Mouse (Mus musculus) CD4-positive, CD25-positive, alpha-beta regulatory T cell (primary cell): ENCODE measurements around the gene Caskin2. TPM values are rescaled to one million over a fixed set of nuclear protein-coding genes. Genes with fewer than 3 reads are reported as not detected.

Experiments
- polyA plus RNA-seq: library from polyadenylated mRNA; unstranded; fragments of 100-300 nt; shearing (Covaris generic); gene quantifications from one replicate; pipeline ENCODE4 v1.2.1, GENCODE M21; 2017

Gene Caskin2
- 1.6 TPM for polyA plus RNA-seq

GRCm38 (mm10) chr11:115813507-115814296, at the start of gene Caskin2:
Gene Caskin2, minus strand, starts transcription at chr11:115813639.

DNA sequence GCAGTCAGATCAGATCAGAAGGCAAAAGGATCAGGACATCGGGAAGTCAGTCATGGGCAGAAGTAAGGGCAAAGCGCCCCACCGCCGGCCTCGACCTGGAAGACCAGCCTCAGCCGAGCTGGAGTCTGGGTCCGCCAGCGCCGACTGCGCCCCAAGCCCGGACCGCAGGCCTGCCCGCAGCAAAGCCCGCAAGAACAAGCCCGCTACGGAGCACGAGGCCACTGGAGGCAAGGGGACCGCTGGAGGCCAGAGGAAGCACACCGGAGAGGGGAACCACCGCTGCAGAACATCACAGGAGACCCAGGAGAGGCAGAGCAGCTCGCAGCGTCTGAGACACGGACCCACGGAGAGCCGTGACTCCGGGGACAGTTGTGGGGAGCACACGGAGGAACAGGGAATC, 44.9 kb upstream of the Caskin2 start, which contains the start of gene Myo15b:
Gene Myo15b, plus strand, starts transcription at position 53 of the 400 bp plus-strand sequence.

GRCm38 (mm10) chr11:115823774-115824740, 10.6 kb upstream of the Caskin2 start, which contains the start of gene Llgl2:
Gene Llgl2, plus strand, starts transcription at chr11:115824049.

GRCm38 (mm10) chr11:115814605-115815450, 1.4 kb upstream of the Caskin2 start, which contains the start of gene Tsen54:
Gene Tsen54, plus strand, starts transcription at chr11:115814724.

DNA sequence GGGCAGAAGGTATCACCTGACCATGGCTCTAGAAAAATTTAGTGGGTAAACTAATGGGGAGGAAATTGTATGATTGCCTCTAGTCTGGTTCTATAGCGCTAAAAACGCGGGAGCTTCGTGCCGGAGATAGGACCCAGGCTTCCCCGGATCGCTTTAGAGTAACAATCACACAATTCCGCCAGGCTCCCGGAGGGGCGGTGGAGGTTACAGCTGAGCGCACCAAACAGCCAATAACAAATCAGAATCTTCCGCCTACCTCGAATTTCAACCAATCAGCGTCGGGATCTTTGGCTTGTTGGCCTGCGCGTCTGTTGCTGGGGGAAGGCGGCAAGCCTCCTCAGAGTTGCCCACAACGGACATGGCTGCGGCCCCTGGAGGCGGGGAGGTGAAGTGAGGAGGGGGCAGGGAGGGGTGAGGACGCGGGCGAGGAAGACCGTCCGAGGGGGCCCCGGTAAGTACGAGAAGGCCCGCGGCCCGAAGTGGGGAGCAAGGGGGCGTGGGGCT, 48.3 kb downstream of the Caskin2 start, which contains the start of gene Tmem94:
Gene Tmem94, plus strand, starts transcription at position 331 of the 504 bp plus-strand sequence.

Other genes with a start within 250 kb of the Caskin2 start
- 90.4 TPM for gene Nup85, start 249.2 kb downstream of the Caskin2 start, polyA plus RNA-seq
- 63.3 TPM for gene Mrps7, start 209.7 kb downstream of the Caskin2 start, polyA plus RNA-seq
- 57.3 TPM for gene Gga3, start 209.6 kb downstream of the Caskin2 start, polyA plus RNA-seq
- gene Mif4gd, start 200.7 kb downstream of the Caskin2 start, polyA plus RNA-seq = 174 TPM
- gene Slc25a19, start 185.3 kb downstream of the Caskin2 start, polyA plus RNA-seq = 63.2 TPM
- gene Grb2, start 105.0 kb downstream of the Caskin2 start, polyA plus RNA-seq = 198 TPM
- 26.2 TPM for gene Tmem94, start 48.2 kb downstream of the Caskin2 start, polyA plus RNA-seq
- gene Tsen54, start 1.1 kb upstream of the Caskin2 start, polyA plus RNA-seq = 38.2 TPM
- gene Llgl2, start 10.4 kb upstream of the Caskin2 start, polyA plus RNA-seq = 35.4 TPM
- gene Myo15b, start 44.8 kb upstream of the Caskin2 start, polyA plus RNA-seq = 0.04 TPM
- gene Smim5, start 86.3 kb upstream of the Caskin2 start, polyA plus RNA-seq = 0.44 TPM
- 1.0 TPM for gene Smim6, start 98.4 kb upstream of the Caskin2 start, polyA plus RNA-seq
- 39.1 TPM for gene Sap30bp, start 119.6 kb upstream of the Caskin2 start, polyA plus RNA-seq
- 21.0 TPM for gene Recql5, start 119.8 kb upstream of the Caskin2 start, polyA plus RNA-seq
- gene Itgb4, start 161.1 kb upstream of the Caskin2 start, polyA plus RNA-seq = 0.06 TPM
- 42.0 TPM for gene Galk1, start 199.1 kb upstream of the Caskin2 start, polyA plus RNA-seq
- 1,568 TPM for gene H3f3b, start 214.3 kb upstream of the Caskin2 start, polyA plus RNA-seq
- 43.3 TPM for gene Unk, start 216.7 kb upstream of the Caskin2 start, polyA plus RNA-seq